Mouse (Mus musculus): ENCODE data around the gene Ulk4.

GRCm38 (mm10) chr9:121044471-121045206 lies 232.4 kb downstream of the Ulk4 start:
- TF ChIP-seq GATA1 (IDR thresholded peaks at IDR 0.05; ENCODE audit: borderline replicate concordance, low read length) = no peak
- no peak for TF ChIP-seq FLI1 (IDR thresholded peaks at IDR 0.05; ENCODE audit: low read length)

Measured in megakaryocyte, embryonic 14.5 days (primary cell).